Mouse (Mus musculus) frontal cortex, adult 2 months (tissue): Measurements from ENCODE around the gene Dmc1. TPM values are rescaled to one million over a fixed set of nuclear protein-coding genes. Genes with fewer than 3 reads are reported as not detected.

ENCODE experiments used
- DNase-seq, 2 experiments: peaks; one replicate each; pipeline ENCODE4 v3.0.0; 2022; ENCODE audit warnings: low spot score in 1 of 2; ENCODE audit errors: extremely low spot score in 1 of 2
- polyA plus RNA-seq: library from polyadenylated mRNA; depleted of rRNA; stranded (reverse); fragments of >200 nt; gene quantifications from 2 replicates; pipeline ENCODE4 v1.2.3, GENCODE M21; 2012

Gene Dmc1
- polyA plus RNA-seq, 1 experiment = 3.4 TPM

DNA sequence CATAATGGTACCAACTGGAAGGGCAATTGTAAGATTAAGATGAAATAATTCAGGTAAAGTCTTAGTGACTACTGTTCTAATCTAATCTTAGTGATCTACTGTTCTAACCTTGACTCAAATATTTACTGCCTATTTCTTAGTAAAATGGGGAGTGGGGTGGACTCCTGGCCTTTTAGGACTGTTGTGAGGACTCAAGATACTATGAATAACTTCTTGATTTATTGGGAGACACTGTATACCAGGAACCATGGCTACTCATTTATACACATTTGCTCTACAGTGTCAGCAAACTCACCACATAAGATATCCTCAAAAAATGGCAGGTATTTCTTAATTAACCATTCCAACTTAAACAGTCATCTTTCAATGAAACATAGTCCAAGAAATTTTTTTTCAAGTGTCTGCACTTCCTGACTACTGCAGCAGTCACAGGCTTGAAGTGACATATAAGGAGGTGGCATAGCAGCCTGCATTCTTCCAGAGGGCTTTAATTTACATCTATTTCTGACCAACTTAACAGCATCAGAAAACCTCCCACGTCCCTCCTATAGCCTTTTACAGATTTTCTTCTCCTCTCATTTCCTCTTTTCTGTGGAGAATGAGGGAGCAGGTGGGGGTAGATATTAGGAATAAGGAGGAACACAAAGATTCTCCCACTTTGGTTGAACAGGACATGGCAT lies 29.2 kb downstream of the Dmc1 start:
- peak in 1 of 2 experiments; percentile 39 for DNase-seq

DNA sequence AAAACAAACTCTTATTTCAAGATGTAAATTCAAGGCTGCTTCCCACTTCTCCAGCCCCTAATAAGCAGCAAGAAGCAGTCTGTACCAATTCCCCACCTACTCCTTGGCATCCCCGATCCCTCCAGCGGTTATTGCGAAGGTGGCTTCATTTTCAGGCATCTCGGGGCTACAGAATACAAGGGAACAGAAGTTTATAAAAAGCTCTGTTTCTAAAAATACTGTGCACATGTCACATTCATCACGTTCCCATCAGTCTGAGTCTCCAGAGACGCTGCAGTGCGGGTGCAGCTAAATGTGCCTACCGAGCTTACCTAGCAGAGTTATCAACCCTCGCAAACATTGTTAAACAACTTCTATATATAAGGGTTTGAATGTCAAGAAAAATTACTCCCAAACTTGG lies 42.5 kb downstream of the Dmc1 start:
- DNase-seq = peak; percentile 73 to 82

DNA sequence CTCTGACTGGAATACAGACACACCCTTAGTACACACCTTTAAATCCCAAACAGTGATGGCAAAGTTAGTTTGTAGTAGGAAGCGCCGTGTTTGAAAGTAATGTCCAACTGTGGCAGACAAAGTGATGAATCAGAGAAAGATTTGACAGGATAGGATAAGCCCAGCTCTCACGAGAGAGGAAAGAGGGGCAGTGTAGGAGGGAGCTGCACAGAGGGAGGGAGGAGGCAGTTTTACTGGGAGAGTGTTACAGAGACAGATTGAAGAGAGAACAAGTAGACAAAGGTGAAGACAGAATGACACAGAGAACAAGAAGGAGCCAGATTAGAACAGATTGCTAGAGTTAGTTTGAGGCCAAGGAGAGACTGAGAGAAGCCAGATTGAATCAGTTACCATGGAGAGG lies 45.3 kb downstream of the Dmc1 start:
- no peak for DNase-seq

DNA sequence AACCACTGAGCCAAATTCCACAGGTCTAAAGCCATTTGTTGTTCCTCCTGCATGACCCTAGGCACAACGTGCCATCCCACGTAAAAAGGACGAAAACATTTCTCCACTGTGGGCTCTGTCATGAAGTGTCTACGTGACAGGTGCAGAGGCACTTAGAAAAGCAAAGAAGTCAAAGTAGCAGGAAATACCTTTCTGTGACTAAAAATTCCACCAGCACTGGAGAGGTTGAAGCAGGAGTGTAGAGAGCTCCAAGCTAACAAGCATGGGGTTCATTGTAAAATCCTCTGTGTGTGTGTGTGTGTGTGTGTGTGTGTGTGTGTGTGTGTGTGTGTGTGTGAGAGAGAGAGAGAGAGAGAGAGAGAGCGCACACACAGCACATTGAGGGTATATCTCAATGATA lies 52.3 kb downstream of the Dmc1 start:
- no peak for DNase-seq

DNA sequence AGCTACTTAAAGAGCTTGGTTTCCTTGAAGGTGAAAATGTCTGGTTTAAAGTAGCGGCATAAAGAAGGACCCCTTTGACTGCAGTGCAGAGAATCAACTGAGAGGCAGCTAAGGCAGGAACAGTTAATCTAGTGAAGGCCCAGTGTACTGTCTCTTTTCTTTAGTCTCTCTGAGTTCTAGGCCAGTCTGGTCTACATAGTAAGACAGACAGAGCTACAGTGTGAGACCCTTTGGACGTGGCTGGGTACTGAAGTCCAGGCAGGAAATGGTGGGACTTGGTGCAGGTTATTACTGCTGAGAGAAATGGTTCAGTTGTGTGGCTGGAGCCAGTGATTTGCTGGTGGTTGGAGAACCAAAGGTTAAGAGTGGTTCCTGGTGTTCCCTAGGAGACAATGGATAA lies 56.7 kb downstream of the Dmc1 start:
- DNase-seq = no peak

DNA sequence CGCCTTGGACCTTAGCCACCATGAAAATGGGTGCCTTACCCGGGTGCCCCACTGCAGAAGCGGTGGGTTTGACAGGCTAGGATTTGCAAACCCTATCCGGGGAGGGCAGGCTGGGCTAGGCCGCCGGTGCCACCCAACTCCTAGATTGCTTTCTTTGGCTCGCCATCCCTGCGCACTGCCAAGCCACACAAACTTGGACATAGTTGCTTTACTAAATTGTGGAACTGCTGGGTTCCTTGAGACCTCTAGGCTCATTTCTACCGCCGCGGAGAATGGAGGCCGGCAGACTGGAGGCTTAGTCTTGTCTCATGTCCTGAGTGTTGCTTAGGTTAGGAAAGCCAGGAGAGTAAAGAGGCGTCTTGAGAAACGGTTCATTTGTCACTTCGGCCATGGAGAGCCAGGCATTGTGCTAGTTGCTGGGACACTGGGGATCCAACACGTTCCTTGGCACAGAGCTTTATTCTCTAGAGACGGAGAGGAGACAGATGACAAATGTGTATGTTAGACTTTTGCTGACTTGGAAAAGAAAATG lies 57.6 kb downstream of the Dmc1 start:
- DNase-seq = no peak

DNA sequence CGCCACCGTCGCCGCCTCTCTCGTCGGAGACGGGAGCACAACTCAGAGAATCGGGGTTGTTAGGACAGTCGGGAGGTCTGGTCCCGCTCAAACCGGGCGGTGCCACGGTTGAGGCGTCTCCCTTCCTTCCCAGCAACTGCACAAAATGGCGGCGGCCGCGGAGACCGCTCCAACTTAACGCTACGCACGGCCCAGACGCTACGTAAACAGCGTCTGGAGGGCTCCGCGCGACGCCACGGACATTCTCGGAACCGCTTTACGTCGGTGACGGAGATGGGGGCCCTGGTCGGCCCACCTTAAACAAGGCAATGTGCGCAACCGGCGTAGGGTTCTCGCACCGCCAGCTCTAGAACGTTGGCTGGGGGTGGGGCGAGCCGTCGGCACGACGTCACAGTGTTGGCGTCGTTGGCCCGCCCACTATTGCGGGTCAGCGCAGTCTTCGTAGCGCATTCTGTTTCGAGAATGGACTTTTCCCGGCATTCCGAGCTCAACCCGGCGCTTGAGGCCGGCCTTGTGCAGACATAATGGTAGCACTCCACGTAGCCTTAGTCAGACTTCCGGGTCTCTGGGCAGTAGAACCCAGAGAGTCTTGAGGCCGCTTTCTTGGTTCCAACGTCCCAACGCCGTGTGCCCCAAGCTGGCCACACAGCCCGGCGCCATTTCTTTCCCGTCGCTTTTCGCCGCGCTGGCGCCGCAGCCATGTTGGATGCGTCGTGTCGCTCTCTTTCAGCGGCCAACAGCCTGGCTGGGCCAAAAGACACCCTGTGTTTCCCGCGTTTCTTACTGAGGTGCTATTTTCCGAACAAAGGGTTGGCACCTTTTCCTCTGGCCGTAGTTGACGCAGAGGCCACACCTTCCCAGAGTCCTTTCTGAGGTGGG lies 58.3 kb downstream of the Dmc1 start, which contains the start of gene Ddx17:
Gene Ddx17 (minus strand): TSS at position 332 of the 879 bp plus-strand sequence.
- peak; percentile 95 to 99 for DNase-seq

DNA sequence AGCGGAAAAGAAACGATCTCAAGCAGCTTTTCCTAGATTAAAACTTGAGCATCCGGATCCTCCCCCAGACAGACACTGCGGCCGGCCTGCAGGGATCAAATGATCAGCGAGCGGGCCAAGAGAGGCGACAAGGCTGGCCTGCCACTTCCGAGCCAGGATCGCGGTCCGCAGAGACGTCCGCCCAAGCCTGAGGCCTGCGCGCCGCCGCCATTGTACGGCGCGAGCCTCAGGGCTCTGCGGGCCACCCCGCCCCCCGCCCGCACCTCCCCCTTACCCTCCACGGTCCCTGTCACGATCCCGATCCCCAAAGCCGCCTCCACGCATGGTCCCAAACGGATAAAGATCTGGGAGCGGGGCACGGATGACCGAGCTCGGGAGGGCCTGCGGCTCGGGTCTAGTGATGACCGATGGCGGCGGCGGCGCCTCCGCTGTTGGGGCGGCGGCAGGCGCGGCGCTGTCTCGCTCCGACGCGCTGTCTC lies 58.9 kb downstream of the Dmc1 start:
- peak in 1 of 2 experiments; percentile 30 for DNase-seq

DNA sequence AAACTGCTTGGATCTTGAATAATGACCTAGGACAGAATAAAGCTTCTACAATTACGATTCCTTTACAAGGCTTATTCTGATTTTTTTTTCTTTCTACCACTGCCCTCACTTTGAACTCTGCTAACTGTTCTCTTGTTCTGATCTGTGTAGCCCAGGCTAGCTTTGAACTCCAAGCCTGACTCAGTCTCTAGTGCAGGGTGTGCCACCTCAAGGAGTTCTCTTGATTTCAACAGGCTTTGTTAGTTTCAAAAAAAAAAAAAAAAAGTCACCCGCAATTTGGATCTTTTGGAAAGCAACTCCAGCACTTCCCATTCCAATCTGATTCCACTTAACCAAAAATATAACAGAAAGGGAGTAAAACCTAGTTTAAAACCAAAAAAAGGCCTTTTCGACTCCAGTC lies 59.4 kb downstream of the Dmc1 start:
- DNase-seq = no peak

DNA sequence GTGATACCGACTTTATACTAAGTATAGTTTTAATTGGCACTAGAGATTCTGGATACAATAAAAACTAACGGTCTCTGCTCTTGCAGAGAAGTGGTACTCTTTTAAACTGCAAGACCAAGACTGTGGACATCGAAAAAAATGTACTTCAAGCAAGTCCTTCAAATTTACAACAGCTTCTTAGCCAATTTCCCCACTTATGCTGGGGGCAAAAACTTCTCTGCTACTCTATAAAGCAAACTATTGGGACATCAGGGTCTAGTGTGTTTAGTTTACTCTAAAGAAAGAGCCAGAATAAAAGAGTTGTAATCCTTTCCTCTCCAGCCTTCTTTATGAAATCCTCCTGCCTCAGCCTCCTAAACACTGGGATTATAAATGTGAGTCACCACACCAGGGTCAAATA lies 60.9 kb downstream of the Dmc1 start:
- no peak for DNase-seq

DNA sequence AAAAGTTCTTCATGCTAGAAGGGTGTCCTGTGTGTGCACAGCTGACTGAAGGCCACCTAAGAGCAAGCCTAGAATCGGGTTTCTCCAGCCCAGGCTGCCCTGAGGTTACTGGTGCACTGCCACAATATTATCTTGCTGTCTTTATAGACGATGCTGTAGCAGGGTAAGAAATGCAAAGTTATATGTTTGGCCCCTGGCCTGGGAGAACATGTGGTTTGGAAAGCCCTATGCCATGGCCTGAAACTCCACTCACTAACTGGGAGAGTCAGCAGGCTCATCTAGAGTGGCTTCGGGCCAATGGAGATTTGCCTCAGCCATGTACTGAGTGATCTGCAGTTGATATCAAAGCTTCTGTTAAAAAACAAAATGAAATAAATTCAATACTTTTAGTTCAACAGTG lies 71.1 kb downstream of the Dmc1 start:
- no peak for DNase-seq

DNA sequence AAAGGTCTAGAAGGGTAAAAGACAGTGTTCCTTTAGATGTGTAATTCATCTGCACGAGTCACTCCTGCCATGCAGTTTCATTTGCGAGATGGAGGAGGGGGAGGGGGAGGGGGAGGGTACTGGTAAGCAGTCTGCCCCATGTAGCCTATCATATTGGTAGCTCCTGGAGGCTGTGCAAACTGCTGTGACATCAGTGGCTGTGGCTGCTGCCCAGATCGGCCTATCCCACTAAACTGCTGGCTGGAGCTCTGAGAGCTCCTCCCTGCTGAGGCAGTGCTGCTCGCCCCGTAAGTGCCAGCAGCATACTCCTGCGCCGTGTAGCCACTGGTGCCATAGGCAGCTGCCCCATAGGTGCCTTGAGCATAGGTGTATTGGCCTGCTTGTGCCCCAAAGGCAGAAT lies 75.0 kb downstream of the Dmc1 start:
- no peak for DNase-seq

DNA sequence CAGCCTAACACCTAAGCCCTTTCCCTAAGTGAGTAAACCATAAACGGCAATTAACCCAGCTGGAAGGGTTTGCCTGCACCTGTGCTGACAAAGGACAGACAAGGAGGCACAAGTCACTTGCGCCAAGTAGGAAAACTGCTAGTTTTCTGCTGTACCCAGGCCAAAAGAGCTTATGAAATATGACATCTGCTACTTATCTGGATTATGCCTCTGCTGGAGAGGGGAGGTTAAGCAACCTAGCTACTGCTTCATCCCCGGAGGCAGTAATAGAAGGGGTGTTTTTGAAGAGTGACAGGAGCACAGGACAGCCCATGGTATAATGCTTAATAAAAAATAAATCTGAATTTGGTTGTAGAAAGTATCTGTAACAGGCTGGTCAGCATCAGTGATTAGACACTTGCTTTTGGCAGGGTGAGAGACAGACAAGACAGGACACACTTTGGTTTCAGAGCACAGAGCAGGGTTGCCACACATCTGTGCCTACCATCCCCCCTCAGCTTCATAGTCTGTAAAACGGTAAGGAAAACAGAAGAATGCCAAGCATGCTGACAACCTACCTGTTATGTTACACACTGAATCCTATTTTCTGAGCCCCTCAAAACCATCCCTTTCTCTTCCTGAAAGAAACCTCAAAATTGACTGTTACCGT lies 76.8 kb downstream of the Dmc1 start:
- no peak for DNase-seq

DNA sequence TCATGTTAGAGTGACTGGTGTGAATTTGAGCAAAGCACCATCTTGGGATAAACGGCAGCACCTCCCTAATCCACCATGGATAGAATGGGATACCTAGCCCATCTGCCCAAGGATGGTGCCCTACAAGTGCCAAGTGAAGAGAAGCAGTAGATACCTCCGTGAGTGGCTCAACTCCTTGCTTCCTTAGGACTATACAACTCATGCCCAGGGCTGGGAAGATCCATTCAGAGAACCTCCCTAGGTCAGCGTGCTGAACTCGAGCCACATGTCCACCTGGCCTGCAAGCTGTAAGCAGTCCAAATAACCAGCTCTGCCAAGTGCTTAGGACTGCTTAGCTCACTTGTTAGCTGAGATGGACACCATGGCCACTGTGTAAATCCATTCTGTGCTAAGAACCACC lies 77.7 kb downstream of the Dmc1 start:
- DNase-seq = no peak

DNA sequence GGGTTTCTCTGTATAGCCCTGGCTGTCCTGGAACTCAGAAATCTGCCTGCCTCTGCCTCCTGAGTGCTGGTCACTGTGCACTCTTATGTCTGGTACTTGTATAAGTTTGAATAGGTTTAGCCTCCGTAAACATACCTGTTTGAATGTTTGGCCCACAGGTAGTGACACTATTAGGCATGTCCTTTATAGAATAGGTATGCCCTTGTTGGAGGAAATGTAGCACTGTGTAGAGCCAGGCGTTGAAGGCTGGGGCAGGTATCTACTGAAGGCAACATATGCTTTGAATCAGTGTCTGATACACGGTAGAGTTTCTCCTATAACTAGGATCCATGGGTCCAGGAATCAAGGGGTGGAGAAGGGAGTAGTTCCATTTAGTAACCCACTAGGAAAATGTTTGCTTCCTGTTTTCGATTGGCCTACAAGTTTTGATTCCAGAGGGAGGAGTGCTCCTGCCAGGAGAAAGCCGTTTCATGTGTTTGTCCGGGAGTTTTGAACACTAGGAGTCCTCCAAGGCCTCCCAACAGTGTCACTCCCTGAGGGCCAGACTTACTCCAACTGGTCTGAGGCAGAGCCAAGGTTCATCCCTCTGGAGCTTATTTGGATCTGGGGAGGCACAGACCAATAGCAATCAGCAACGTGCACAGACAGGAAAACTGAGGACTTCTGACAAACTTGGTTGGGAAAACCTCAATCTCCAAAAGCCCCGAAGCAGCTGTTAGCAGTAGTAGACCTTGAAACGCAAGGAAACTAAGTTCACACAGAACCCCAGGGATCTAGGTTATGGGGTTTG lies 78.7 kb downstream of the Dmc1 start:
- no peak for DNase-seq

DNA sequence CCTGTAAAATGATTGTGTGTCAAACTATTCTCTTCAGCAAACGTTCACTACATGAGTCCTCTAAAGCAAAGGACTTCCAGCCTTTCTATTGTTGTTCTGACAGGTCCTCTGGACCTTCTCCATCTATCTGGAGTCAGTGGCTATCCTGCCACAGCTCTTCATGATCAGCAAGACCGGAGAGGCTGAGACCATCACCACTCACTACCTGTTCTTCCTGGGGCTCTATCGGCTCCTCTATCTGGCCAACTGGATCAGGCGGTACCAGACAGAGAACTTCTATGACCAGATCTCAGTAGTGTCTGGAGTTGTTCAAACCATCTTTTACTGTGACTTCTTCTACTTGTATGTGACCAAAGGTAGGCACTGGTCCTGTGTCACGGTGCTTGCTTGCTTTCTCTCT lies 79.3 kb downstream of the Dmc1 start:
- DNase-seq = no peak

DNA sequence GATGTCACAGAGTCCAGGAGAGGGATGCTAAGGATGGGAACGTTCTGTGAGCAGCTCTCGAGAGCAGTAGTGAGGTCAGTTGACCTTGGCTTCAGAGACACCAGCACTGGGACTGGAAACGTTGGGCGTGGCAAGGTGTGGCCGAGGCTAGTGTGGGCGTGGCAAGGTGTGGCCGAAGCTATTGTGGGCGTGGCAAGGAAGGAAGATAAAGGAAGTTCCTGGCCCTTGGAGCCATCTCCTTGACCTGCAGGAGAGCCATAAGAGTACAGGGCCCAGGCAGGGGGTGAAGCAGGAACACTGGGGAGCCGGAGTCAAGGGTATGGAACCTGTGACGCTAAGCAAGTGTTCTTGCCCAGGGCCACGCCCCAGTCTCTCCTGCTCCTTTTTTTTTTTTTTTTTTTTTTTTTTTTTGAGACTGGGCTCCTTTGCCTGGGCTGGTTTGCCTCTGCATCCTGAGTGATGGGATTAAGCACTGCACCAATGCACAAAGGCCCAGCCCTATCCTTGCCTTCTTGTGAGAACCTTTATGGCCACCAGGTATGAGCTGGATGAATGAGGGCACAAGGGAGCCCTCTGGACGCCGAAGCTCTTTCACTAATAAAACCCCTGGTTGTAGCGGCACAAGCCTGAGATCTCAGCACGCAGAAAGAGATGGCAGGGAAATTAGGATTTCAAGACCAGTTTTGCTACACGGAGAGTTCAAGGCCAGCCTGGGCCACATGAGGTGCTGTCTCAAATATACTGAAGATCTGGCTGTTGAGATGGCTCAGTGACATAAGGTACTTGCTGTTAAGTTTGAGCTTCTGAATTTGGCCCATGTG lies 85.3 kb downstream of the Dmc1 start:
- DNase-seq = no peak

DNA sequence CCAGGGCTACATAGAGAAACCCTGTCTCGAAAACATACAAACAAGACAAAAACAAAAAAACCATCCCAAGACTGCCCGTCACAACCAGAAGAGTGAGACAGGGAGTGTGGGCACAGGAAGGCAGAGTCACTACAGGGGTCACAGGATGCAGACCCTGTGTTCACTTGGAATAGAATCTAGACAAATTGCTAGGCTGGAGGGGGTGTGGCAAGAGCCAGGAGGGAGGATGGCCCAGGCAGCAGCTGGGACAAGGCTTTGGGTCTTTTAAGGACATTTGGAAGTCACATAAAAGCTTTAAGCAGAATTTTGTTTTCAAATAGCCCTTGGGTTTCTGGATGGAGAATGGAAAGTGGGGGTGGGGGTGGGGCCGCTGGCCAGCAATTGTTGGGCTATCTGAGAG lies 86.3 kb downstream of the Dmc1 start:
- no peak for DNase-seq

DNA sequence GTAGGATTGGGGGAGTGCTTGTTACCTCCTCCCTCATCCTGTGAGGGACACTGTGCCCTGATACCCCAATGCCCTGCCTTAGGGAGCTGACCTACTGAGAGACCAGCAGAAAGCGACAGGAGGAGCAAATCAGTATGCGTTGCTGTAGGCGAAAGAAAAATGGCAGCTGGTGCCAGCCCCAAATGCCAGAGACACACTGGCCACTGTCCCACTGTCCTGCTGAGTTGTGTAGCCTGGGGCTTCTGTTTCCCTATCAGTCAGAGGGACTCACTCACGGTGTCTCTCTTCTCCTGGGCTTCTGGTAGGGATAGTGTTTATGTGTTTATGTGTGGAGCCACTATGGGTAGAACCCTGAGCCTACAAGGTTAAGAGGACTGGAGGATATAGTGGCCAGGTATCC lies 87.2 kb downstream of the Dmc1 start:
- no peak for DNase-seq
